28 mouse cellular contexts compared by ENCODE assay signal in genomic region chr13:30338576-30338975, GRCm38 (mm10). TPM values are rescaled to one million over a fixed set of nuclear protein-coding genes. Genes with fewer than 3 reads are reported as not detected.
DNase-seq lines count a peak whose midpoint lies in the region; ATAC-seq and TF ChIP-seq lines count a peak whose summit lies in the region.
"Had no signal": no experiment of that assay in that cellular context is flagged by ENCODE, and none has a peak within 500 bp of the region (broad histone marks: within the 10 kb centered on the region; RNA-seq: fewer than 3 reads in every experiment).

No protein-coding gene starts in this region.

- TF ChIP-seq POLR2A in heart, adult 2 months (IDR thresholded peaks at IDR 0.05; ENCODE audit: insufficient read depth, low read depth, low read length): no peak
- TF ChIP-seq POLR2A in liver, adult 2 months (IDR thresholded peaks at IDR 0.05; ENCODE audit: extremely low read depth, insufficient read depth, low read length): no peak

- H3K9me3 ChIP-seq in liver, embryonic 11.5 days (ENCODE audit: control insufficient read depth, low read length): no peaks in the 10 kb centered on the region
- no peaks in the 10 kb centered on the region for H3K9me3 ChIP-seq in kidney, embryonic 15.5 days (replicated peaks)
- H3K9me3 ChIP-seq in liver, embryonic 16.5 days (replicated peaks; ENCODE audit: control insufficient read depth, low read length): no peaks in the 10 kb centered on the region
- H3K9me3 ChIP-seq: embryonic facial prominence, embryonic 10.5 days; embryonic facial prominence, embryonic 15.5 days; forebrain, embryonic 12.5 days; G1E; heart, embryonic 12.5 days; hindbrain, embryonic 10.5 days; hindbrain, embryonic 15.5 days; limb, embryonic 10.5 days; limb, embryonic 15.5 days; midbrain, embryonic 13.5 days; neural tube, embryonic 13.5 days had no signal

- peak overlapping the region; percentile 50 for H3K27ac ChIP-seq in heart, adult 2 months
- peak overlapping the region; percentile 89 for H3K27ac ChIP-seq in liver, adult 2 months (replicated peaks; ENCODE audit: insufficient read depth, low read depth, low read length)
- H3K27ac ChIP-seq in liver, embryonic 11.5 days (ENCODE audit: low read depth, low read length): no peak overlapping the region
- H3K27ac ChIP-seq in kidney, embryonic 15.5 days: no peak overlapping the region
- H3K27ac ChIP-seq in liver, embryonic 16.5 days (ENCODE audit: low read length): no peak overlapping the region; the same call in 1 of the 2 replicates
- H3K27ac ChIP-seq: embryonic facial prominence, embryonic 10.5 days; embryonic facial prominence, embryonic 15.5 days; forebrain, embryonic 12.5 days; hindbrain, embryonic 10.5 days; hindbrain, embryonic 15.5 days; limb, embryonic 10.5 days; limb, embryonic 15.5 days; midbrain, embryonic 13.5 days; neural tube, embryonic 13.5 days had no signal

- H3K4me3 ChIP-seq in heart, adult 2 months: no peak overlapping the region
- peak overlapping the region; percentile 42 for H3K4me3 ChIP-seq in liver, adult 2 months (ENCODE audit: insufficient read depth, low read depth, low read length)
- H3K4me3 ChIP-seq in liver, embryonic 11.5 days (ENCODE audit: low read depth, low read length): no peak overlapping the region
- no peak overlapping the region for H3K4me3 ChIP-seq in kidney, embryonic 15.5 days (replicated peaks)
- 0 out of 2 replicates have a peak overlapping the region, but pooled peaks have one; percentile 6 for H3K4me3 ChIP-seq in liver, embryonic 16.5 days (ENCODE audit: low read depth, low read length)
- H3K4me3 ChIP-seq: embryonic facial prominence, embryonic 10.5 days; embryonic facial prominence, embryonic 15.5 days; forebrain, embryonic 12.5 days; heart, embryonic 12.5 days; hindbrain, embryonic 10.5 days; hindbrain, embryonic 15.5 days; limb, embryonic 10.5 days; limb, embryonic 15.5 days; megakaryocyte, embryonic 14.5 days; midbrain, embryonic 13.5 days; neural tube, embryonic 13.5 days had no signal

- H3K79me2 ChIP-seq in heart, adult 2 months (replicated peaks; ENCODE audit: control insufficient read depth, insufficient read depth, low read length): no peaks in the 10 kb centered on the region
- H3K79me2 ChIP-seq in liver, adult 2 months (ENCODE audit: control insufficient read depth, insufficient read depth, low read length): peaks cover 10% of the 10 kb centered on the region

- no peaks in the 10 kb centered on the region; the same call in 1 of the 2 replicates for H3K36me3 ChIP-seq in heart, adult 2 months (ENCODE audit: control insufficient read depth, insufficient read depth, low read length)
- H3K36me3 ChIP-seq in liver, adult 2 months (ENCODE audit: control insufficient read depth, insufficient read depth, low read length): 0 out of 2 replicates have a peak, but pooled peaks cover 2% of the 10 kb centered on the region
- H3K36me3 ChIP-seq in liver, embryonic 11.5 days (ENCODE audit: control insufficient read depth, insufficient read depth, low read length): no peaks in the 10 kb centered on the region
- H3K36me3 ChIP-seq in kidney, embryonic 15.5 days: no peaks in the 10 kb centered on the region
- no peaks in the 10 kb centered on the region for H3K36me3 ChIP-seq in liver, embryonic 16.5 days (ENCODE audit: control insufficient read depth, insufficient read depth)
- H3K36me3 ChIP-seq: embryonic facial prominence, embryonic 10.5 days; embryonic facial prominence, embryonic 15.5 days; forebrain, embryonic 12.5 days; G1E; heart, embryonic 12.5 days; hindbrain, embryonic 10.5 days; hindbrain, embryonic 15.5 days; limb, embryonic 10.5 days; limb, embryonic 15.5 days; midbrain, embryonic 13.5 days; neural tube, embryonic 13.5 days had no signal

- H3K27me3 ChIP-seq in heart, adult 2 months (ENCODE audit: control insufficient read depth, insufficient read depth, low read length): no peaks in the 10 kb centered on the region
- H3K27me3 ChIP-seq in liver, adult 2 months (ENCODE audit: control insufficient read depth, insufficient read depth, low read length): no peaks in the 10 kb centered on the region
- 0 out of 2 replicates have a peak, but pooled peaks cover 8% of the 10 kb centered on the region for H3K27me3 ChIP-seq in liver, embryonic 11.5 days (replicated peaks; ENCODE audit: control insufficient read depth, insufficient read depth, low read length)
- peaks cover 9% of the 10 kb centered on the region for H3K27me3 ChIP-seq in kidney, embryonic 15.5 days
- H3K27me3 ChIP-seq in liver, embryonic 16.5 days (ENCODE audit: control insufficient read depth, insufficient read depth, low read depth, low read length): no peaks in the 10 kb centered on the region

- no peak for TF ChIP-seq EP300 in heart, adult 2 months (IDR thresholded peaks at IDR 0.05; ENCODE audit: insufficient read depth, low read depth, low read length)

- no peak overlapping the region for H3K4me2 ChIP-seq in liver, embryonic 11.5 days
- 0 out of 2 replicates have a peak overlapping the region, but pooled peaks have one; percentile 16 for H3K4me2 ChIP-seq in kidney, embryonic 15.5 days
- H3K4me2 ChIP-seq in liver, embryonic 16.5 days (ENCODE audit: low read depth, low read length): peak overlapping the region; percentile 8
- H3K4me2 ChIP-seq: embryonic facial prominence, embryonic 15.5 days; forebrain, embryonic 12.5 days; heart, embryonic 12.5 days; hindbrain, embryonic 15.5 days; limb, embryonic 15.5 days; midbrain, embryonic 13.5 days; neural tube, embryonic 13.5 days had no signal

- peaks cover 1% of the 10 kb centered on the region; the same call in 1 of the 2 replicates for H3K4me1 ChIP-seq in heart, adult 2 months (ENCODE audit: control insufficient read depth, insufficient read depth, low read length)
- peaks cover 13% of the 10 kb centered on the region for H3K4me1 ChIP-seq in liver, adult 2 months (ENCODE audit: control insufficient read depth, insufficient read depth, low read length)
- H3K4me1 ChIP-seq in liver, embryonic 11.5 days (replicated peaks; ENCODE audit: control insufficient read depth, insufficient read depth, low read length): no peaks in the 10 kb centered on the region
- H3K4me1 ChIP-seq in kidney, embryonic 15.5 days: peaks cover 10% of the 10 kb centered on the region
- H3K4me1 ChIP-seq in liver, embryonic 16.5 days (ENCODE audit: control insufficient read depth, low read depth, low read length): no peaks in the 10 kb centered on the region; the same call in 1 of the 2 replicates

- intact Hi-C loops in heart, adult 2 months (cut with DNase I): no loop called here
- intact Hi-C loops in heart, postnatal 25 days (cut with DNase I): no loop called here

- ATAC-seq in liver, embryonic 11.5 days (replicated peaks; ENCODE audit: low FRiP score): no peak
- ATAC-seq in kidney, embryonic 15.5 days (replicated peaks; ENCODE audit: low FRiP score): no peak
- ATAC-seq in liver, embryonic 16.5 days (ENCODE audit: low read depth): no peak
- ATAC-seq: midbrain, embryonic 13.5 days had no signal

- no peak overlapping the region for H3K9ac ChIP-seq in heart, adult 2 months (ENCODE audit: low read depth, low read length)
- peak overlapping the region; percentile 70 for H3K9ac ChIP-seq in liver, adult 2 months (ENCODE audit: low read depth, low read length)
- no peak overlapping the region for H3K9ac ChIP-seq in liver, embryonic 11.5 days (ENCODE audit: low read depth, low read length)
- H3K9ac ChIP-seq in kidney, embryonic 15.5 days: no peak overlapping the region
- no peak overlapping the region for H3K9ac ChIP-seq in liver, embryonic 16.5 days (ENCODE audit: low read depth, low read length)
- H3K9ac ChIP-seq: embryonic facial prominence, embryonic 15.5 days; forebrain, embryonic 12.5 days; heart, embryonic 12.5 days; hindbrain, embryonic 15.5 days; limb, embryonic 15.5 days; midbrain, embryonic 13.5 days; neural tube, embryonic 13.5 days had no signal

- TF ChIP-seq CTCF in heart, adult 2 months (IDR thresholded peaks at IDR 0.05): no peak
- no peak for TF ChIP-seq CTCF in liver, adult 2 months (IDR thresholded peaks at IDR 0.05; ENCODE audit: low read depth, low read length)

- WGBS in heart, adult 2 months: 66% methylated on average over 5 of the region's 5 CpGs
- 20% methylated on average over 5 of the region's 5 CpGs for WGBS in liver, adult 2 months
- 84% methylated on average over 5 of the region's 5 CpGs for WGBS in liver, embryonic 11.5 days
- 78% methylated on average over 5 of the region's 5 CpGs for WGBS in kidney, embryonic 15.5 days
- WGBS in liver, embryonic 16.5 days (ENCODE audit: insufficient replicate concordance): 52% methylated on average over 5 of the region's 5 CpGs

- no peak for DNase-seq in heart, adult 2 months
- DNase-seq in heart, postnatal 25 days (ENCODE audit: low spot score): no peak
- DNase-seq in liver, adult 2 months (ENCODE audit: extremely low read depth, low read depth, low spot score): peak; percentile 80
- no peak for DNase-seq in liver, embryonic 11.5 days (ENCODE audit: low spot score)
- no peak for DNase-seq in right cerebral cortex, adult 2 months (ENCODE audit: low spot score in 2 of 2)
- no peak for DNase-seq in thymus, postnatal 14 days
- DNase-seq: adrenal gland, adult 8-10 months; cerebellum, adult 8-10 months; cerebellum, postnatal 25 days; gastrocnemius, postnatal 14 days; heart, adult 11 months; heart, postnatal 10 days; layer of hippocampus, adult 9-11 months; lung, postnatal 36 days had no signal

RNA-seq across cellular contexts. Expression of gene Agtr1a, which starts 2.3 kb away (rescaled TPM):
- total RNA-seq in heart, adult 2 months (2021): 10 to 100 TPM; 47.8 to 55.4 TPM
- 50.6 and 69.4 TPM in 2 replicates for polyA plus RNA-seq in heart, adult 2 months (2012; rRNA removed)
- 10 to 100 TPM; 43.4 to 44.6 TPM for total RNA-seq in heart, postnatal 25 days (2021)
- 45.2 and 55.2 TPM in 2 replicates for total RNA-seq in liver, adult 2 months (2014; rRNA removed)
- polyA plus RNA-seq in liver, adult 2 months (2012; rRNA removed): 86.5 and 95.1 TPM in 2 replicates
- 3.9 and 4.1 TPM in 2 replicates for polyA plus RNA-seq in liver, embryonic 11.5 days (2014; fragmentation: Nextera tagmentation; extraction: Ambion mirVana)
- 11.3 and 13.7 TPM in 2 replicates for polyA plus RNA-seq in kidney, embryonic 15.5 days (2015; fragmentation: Nextera tagmentation; extraction: Ambion mirVana)
- polyA plus RNA-seq in liver, embryonic 16.5 days (2015; fragmentation: Nextera tagmentation; extraction: Ambion mirVana): 13.6 and 19.5 TPM in 2 replicates
- polyA plus RNA-seq: G1E had no signal

Comparison
In these comparisons a context has a peak if more than half of its experiments do, and no peak if none do; other contexts are left out.
1. H3K27ac ChIP-seq: peak in heart, adult 2 months (single experiment) and liver, adult 2 months (single experiment); none in liver, embryonic 11.5 days (single experiment), kidney, embryonic 15.5 days (single experiment) and liver, embryonic 16.5 days (single experiment).
2. H3K4me3 ChIP-seq: peak in liver, adult 2 months (single experiment) and liver, embryonic 16.5 days (single experiment); none in heart, adult 2 months (single experiment), liver, embryonic 11.5 days (single experiment) and kidney, embryonic 15.5 days (single experiment).